Mouse (Mus musculus) olfactory bulb, adult 2 months (tissue): ENCODE data around the gene Pkdrej.

Experiments used
- CTCF ChIP-seq: fragments of 200-500 bp; IDR thresholded peaks from 2 replicates; pipeline ENCODE4 v1.5.1; 2012; ENCODE audit warnings: low read depth, mild to moderate bottlenecking, low read length, moderate library complexity; ENCODE audit not compliant: insufficient read depth
- POLR2A ChIP-seq: fragments of 200-500 bp; IDR thresholded peaks from 2 replicates; pipeline ENCODE4 v1.6.1; 2012; ENCODE audit warnings: mild to moderate bottlenecking, low read depth, low read length, moderate library complexity; ENCODE audit not compliant: insufficient read depth

- TF ChIP-seq POLR2A: no peak
- no peak for TF ChIP-seq CTCF
Observed at GRCm38 (mm10) chr15:85835335-85835734, 13.8 kb upstream of the Pkdrej start.
